Mouse (Mus musculus) G1E (cell line): ENCODE measurements around the gene Cox20. TPM values are rescaled to one million over a fixed set of nuclear protein-coding genes. Genes with fewer than 3 reads are reported as not detected.
"Not testable (repeated sequence)": the region's sequence is repeated elsewhere in the genome, so short reads cannot be mapped to it uniquely, and the experiment has no call there.

Source experiments
- ATAC-seq: 2 replicates; pipeline ENCODE4 v1.8.0; 2016; ENCODE audit warnings: mild to moderate bottlenecking; ENCODE audit not compliant: insufficient number of reproducible peaks, poor library complexity, low FRiP score, severe bottlenecking; ENCODE audit errors: extremely low read depth
- DNase-seq: peaks from one replicate; pipeline ENCODE4 v3.0.0; 2012; ENCODE audit warnings: low spot score
- H3K27me3 ChIP-seq: 2 replicates; pipeline ENCODE4 v1.6.1; 2012; ENCODE audit warnings: mild to moderate bottlenecking, low read length, inconsistent platforms; ENCODE audit not compliant: insufficient read depth
- H3K36me3 ChIP-seq: replicated peaks from 2 replicates; pipeline ENCODE3; 2012; ENCODE audit warnings: mild to moderate bottlenecking, inconsistent platforms
- H3K4me1 ChIP-seq: 2 replicates; pipeline ENCODE4 v1.6.1; 2012; ENCODE audit warnings: low read depth, low read length, inconsistent platforms, mixed read lengths; ENCODE audit not compliant: insufficient read depth
- H3K4me3 ChIP-seq: 2 replicates; pipeline ENCODE4 v1.5.1; 2012; ENCODE audit warnings: low read depth, mild to moderate bottlenecking, inconsistent platforms, low read length, moderate library complexity, mixed read lengths
- H3K9me3 ChIP-seq: replicated peaks from 2 replicates; pipeline ENCODE4 v1.6.1; 2012; ENCODE audit warnings: inconsistent platforms
- CTCF ChIP-seq: IDR thresholded peaks from 2 replicates; pipeline ENCODE4 v1.5.1; 2012; ENCODE audit warnings: low read depth, low read length, inconsistent platforms, mixed read lengths
- GATA1 ChIP-seq: IDR thresholded peaks from 2 replicates; pipeline ENCODE4 v1.6.1; 2012; ENCODE audit warnings: borderline replicate concordance, low read length, inconsistent platforms, mixed read lengths
- GATA2 ChIP-seq: IDR thresholded peaks from 2 replicates; pipeline ENCODE4 v1.6.1; 2012; ENCODE audit warnings: low read depth, low read length, inconsistent platforms, borderline replicate concordance
- POLR2AphosphoS5 ChIP-seq: IDR thresholded peaks from 2 replicates; pipeline ENCODE4 v1.6.1; 2012; ENCODE audit warnings: low read depth, low read length, inconsistent platforms; ENCODE audit not compliant: insufficient replicate concordance
- TAL1 ChIP-seq: conservative IDR thresholded peaks from 2 replicates; pipeline ENCODE4 v1.6.1; 2012; ENCODE audit warnings: low read depth, low read length, inconsistent platforms, mixed read lengths
- polyA plus RNA-seq: library from polyadenylated mRNA; stranded (reverse); fragments of >175 nt; gene quantifications from 2 replicates; pipeline ENCODE4 v1.2.3, GENCODE M21; 2012
- total RNA-seq, 2 experiments: library from RNA; stranded (forward) in 1 of 2; stranded (reverse) in 1 of 2; fragments of 200-1000 nt in 1 of 2; fragments of >200 nt in 1 of 2; fragmentation: Nextera tagmentation in 1 of 2; gene quantifications; 2 replicates each; pipeline ENCODE4 v1.2.3; 2014 to 2017

Gene Cox20
- total RNA-seq (2014; fragmentation: Nextera tagmentation) = 230 and 246 TPM in 2 replicates
- total RNA-seq (2017) = 135 and 179 TPM in 2 replicates
- polyA plus RNA-seq = 11.2 and 18.4 TPM in 2 replicates

DNA sequence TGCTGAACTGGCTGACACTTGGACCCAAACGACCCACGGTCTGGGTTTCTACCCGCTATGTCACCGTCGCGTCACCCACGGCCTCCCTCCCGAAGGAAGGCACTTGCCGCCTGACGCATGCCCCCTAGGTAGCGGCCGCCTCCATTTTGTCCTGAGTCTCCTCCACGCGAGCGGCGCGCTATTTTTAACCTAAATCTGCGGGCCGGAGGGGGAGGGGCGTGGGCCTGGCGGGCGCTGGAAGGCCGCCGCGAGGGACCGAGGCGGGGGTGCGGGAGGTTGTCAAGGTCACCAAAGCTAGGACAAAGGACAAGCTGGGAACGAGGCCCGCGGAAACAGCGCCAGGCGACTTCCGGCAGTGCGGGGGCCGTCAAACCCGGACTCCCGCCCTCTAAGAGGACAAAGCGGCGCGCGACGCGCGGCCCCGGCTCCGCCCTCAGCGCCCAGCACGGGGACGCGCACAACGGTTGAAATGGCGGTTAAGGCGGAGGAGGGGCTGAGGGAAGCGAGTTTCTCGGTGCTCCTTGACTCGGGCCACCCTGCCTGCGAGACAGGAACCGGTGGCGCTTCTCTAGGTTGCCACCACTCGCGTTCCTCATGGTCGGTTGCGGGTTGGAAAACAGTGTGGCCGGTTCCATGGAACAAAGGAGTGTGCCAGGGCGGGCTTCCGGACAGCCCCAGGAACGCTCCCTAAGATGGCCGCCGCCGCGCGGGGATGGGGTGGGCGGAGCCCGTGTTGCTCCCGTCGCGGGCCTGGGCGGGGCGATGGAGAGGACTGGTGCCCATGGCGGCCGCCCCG is at the start of gene Cox20:
Gene Cox20, plus strand, starts transcription at position 742 of the 796 bp plus-strand sequence.
- no peak for TF ChIP-seq TAL1
- no peak for TF ChIP-seq POLR2AphosphoS5
- TF ChIP-seq GATA2 = no peak
- no peak for TF ChIP-seq CTCF
- TF ChIP-seq GATA1 = no peak
- H3K36me3 ChIP-seq = peaks cover 35% of the 10 kb centered on the region
- peaks cover 51% of the 10 kb centered on the region for H3K4me1 ChIP-seq
- DNase-seq = peak; percentile 80
- peak; percentile 68 for ATAC-seq
- H3K4me3 ChIP-seq = peak within 1 kb of the TSS; percentile 75
- no peaks in the 10 kb centered on the region for H3K9me3 ChIP-seq
- H3K27me3 ChIP-seq = no peaks in the 10 kb centered on the region

DNA sequence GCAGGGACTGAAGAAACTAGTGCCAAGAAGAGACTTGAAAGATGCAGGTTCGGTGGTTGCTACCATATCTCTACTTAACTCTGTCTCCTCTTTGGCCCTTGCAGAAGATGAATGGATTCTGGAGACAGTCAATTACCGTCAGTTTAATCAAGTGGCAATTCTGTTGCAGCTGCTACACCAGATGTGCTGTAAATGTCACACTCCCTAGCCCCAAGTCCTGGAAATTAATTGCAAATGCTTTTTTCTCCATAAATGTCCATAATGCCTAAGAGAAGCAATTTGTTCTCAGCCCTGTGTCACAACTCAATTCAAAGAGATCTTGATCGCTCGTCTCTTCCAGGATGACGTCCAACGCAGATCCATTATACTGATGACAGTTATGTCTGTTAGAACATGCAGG is 48.3 kb upstream of the Cox20 start:
- H3K27me3 ChIP-seq = peaks cover 5% of the 10 kb centered on the region
- no peak for TF ChIP-seq TAL1
- TF ChIP-seq POLR2AphosphoS5 = no peak
- TF ChIP-seq GATA2 = no peak
- TF ChIP-seq GATA1 = no peak
- no peak for TF ChIP-seq CTCF
- DNase-seq (no peak), ATAC-seq (no peak)
- no peaks in the 10 kb centered on the region for H3K4me1 ChIP-seq
- peaks cover under 1% of the 10 kb centered on the region; the same call in 1 of the 2 replicates for H3K9me3 ChIP-seq
- H3K4me3 ChIP-seq = no peak overlapping the region
- H3K36me3 ChIP-seq = no peaks in the 10 kb centered on the region

- Histone ChIP-seq H3K9me3 (peaks cover 10% of the 10 kb centered on the region), H3K4me3 (no peak overlapping the region), H3K27me3 (peaks cover 7% of the 10 kb centered on the region), H3K36me3 (no peaks in the 10 kb centered on the region), H3K4me1 (no peaks in the 10 kb centered on the region)
- no peak for ATAC-seq
- DNase-seq = no peak
- TF ChIP-seq GATA1 (no peak), CTCF (no peak), POLR2AphosphoS5 (no peak)
These were observed 43.7 kb upstream of the Cox20 start for GRCm38 (mm10) chr1:178275174-178275730.

DNA sequence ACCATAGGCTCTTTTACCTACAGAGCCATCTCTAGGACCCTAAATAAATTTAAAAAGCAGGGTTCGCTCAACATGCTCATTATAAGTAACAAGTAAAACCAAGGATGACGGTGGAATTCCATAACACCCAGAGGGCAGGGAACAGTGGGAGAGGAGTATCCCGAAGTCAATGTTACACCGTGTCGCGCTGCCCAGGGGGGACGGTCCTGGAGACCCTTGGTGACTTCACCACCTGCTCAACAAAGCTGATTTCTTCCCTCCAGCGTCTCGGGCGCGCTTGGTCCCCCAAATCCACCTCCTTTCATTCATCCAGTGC is 43.2 kb upstream of the Cox20 start:
- no peak for TF ChIP-seq GATA1
- no peak for TF ChIP-seq POLR2AphosphoS5
- no peak for TF ChIP-seq GATA2
- no peak for TF ChIP-seq CTCF
- no peak for TF ChIP-seq TAL1
- Histone ChIP-seq H3K27me3 (peaks cover 7% of the 10 kb centered on the region), H3K4me3 (no peak overlapping the region), H3K36me3 (no peaks in the 10 kb centered on the region), H3K9me3 (peaks cover 10% of the 10 kb centered on the region), H3K4me1 (no peaks in the 10 kb centered on the region)
- no peak for DNase-seq
- no peak for ATAC-seq

DNA sequence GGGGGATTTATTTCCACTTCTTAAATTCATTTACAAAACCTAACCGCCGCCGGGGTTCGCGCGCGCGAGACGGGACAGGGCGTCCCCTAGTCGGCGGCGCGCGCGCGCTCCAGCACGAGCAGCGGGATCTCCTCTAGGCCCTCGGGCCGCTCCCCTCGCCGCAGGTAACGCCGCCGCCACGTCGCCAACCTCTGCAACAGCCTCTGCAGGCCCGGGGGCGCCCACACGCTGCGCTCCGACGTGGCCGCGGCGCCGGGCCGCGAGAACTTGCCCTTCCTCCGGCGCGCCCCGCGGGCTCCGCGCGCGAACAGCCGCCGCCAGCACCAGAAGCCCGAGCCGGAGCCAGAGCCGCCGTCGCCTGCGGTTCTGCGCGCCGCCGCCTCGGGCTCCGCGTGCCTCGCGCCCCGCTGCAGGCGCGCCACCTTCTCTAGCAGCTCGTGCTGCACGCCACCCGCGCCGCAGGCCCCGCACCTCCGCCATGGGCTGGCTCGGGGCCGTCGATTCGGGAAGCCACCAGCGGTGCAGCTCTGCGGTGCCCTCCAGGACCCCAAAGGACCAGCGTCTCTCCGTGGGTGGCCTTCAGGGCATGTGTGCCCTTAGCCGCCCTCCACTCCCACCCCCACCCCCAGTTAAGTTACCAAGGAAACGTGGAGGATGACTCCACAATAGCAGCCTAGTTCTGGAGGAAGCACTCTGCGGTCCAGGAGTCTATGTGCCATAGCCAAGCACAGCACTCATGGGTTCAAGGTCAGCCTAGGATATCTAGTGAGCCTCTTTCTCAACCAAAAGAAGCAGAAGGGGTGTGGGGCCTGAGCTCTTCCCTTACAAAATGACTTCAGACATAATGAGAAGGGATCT is 42.6 kb upstream of the Cox20 start:
- no peaks in the 10 kb centered on the region for H3K4me1 ChIP-seq
- no peak overlapping the region for H3K4me3 ChIP-seq
- no peak for TF ChIP-seq TAL1
- no peak for TF ChIP-seq POLR2AphosphoS5
- TF ChIP-seq CTCF = no peak
- no peak for TF ChIP-seq GATA1
- TF ChIP-seq GATA2 = no peak
- H3K9me3 ChIP-seq = peaks cover 10% of the 10 kb centered on the region
- H3K27me3 ChIP-seq = peaks cover 6% of the 10 kb centered on the region
- no peak for DNase-seq
- no peaks in the 10 kb centered on the region for H3K36me3 ChIP-seq
- ATAC-seq = no peak

GRCm38 (mm10) chr1:178283314-178283713 is 35.6 kb upstream of the Cox20 start:
- not testable (repeated sequence) for DNase-seq, H3K27me3 ChIP-seq, ATAC-seq, H3K4me1 ChIP-seq, H3K36me3 ChIP-seq, H3K4me3 ChIP-seq, H3K9me3 ChIP-seq
